Mouse (Mus musculus): ENCODE data around the gene Gimap7. TPM values are rescaled to one million over a fixed set of nuclear protein-coding genes. Genes with fewer than 3 reads are reported as not detected.

The Gimap7 gene
- polyA plus RNA-seq (2015; fragmentation: Nextera tagmentation; extraction: Ambion mirVana) = not detected in 2 replicates

- H3K27me3 ChIP-seq (replicated peaks; ENCODE audit: control insufficient read depth, insufficient read depth, low read length) = no peaks in the 10 kb centered on the region
- no peak within 1 kb of the TSS for H3K4me2 ChIP-seq (ENCODE audit: low read length)
- H3K9me3 ChIP-seq (ENCODE audit: control insufficient read depth, low read length) = no peaks in the 10 kb centered on the region
- no peak for ATAC-seq
- no peak within 1 kb of the TSS for H3K9ac ChIP-seq (replicated peaks; ENCODE audit: low read depth, low read length)
- H3K4me3 ChIP-seq (replicated peaks; ENCODE audit: low read length) = no peak within 1 kb of the TSS
- no peaks in the 10 kb centered on the region for H3K4me1 ChIP-seq (replicated peaks; ENCODE audit: control insufficient read depth, insufficient read depth, low read length)
- 60% methylated on average over 2 of the region's 2 CpGs for WGBS
- no peaks in the 10 kb centered on the region for H3K36me3 ChIP-seq (ENCODE audit: control insufficient read depth, insufficient read depth)
- no peak within 1 kb of the TSS for H3K27ac ChIP-seq (ENCODE audit: low read length)
These were observed at the start of gene Gimap7, which contains the start of gene Gm28053 for GRCm38 (mm10) chr6:48718455-48718854. Gimap7 (plus strand) TSS chr6:48718621. Gm28053 (plus strand) TSS chr6:48718607.

- WGBS = 64% methylated on average over 2 of the region's 2 CpGs
- Histone ChIP-seq H3K4me2 (ENCODE audit: low read length) (no peak overlapping the region), H3K9ac (replicated peaks; ENCODE audit: low read depth, low read length) (no peak overlapping the region), H3K27me3 (replicated peaks; ENCODE audit: control insufficient read depth, insufficient read depth, low read length) (no peaks in the 10 kb centered on the region), H3K36me3 (ENCODE audit: control insufficient read depth, insufficient read depth) (no peaks in the 10 kb centered on the region), H3K27ac (ENCODE audit: low read length) (no peak overlapping the region), H3K4me1 (replicated peaks; ENCODE audit: control insufficient read depth, insufficient read depth, low read length) (no peaks in the 10 kb centered on the region), H3K4me3 (replicated peaks; ENCODE audit: low read length) (no peak overlapping the region), H3K9me3 (ENCODE audit: control insufficient read depth, low read length) (no peaks in the 10 kb centered on the region)
- ATAC-seq = no peak
These were observed 48.9 kb upstream of the Gimap7 start for GRCm38 (mm10) chr6:48669446-48669969.

GRCm38 (mm10) chr6:48674291-48675058 lies 43.9 kb upstream of the Gimap7 start:
- WGBS = 97% methylated on average over 9 of the region's 9 CpGs
- no peak for ATAC-seq
- Histone ChIP-seq H3K27ac (ENCODE audit: low read length) (no peak overlapping the region), H3K4me1 (replicated peaks; ENCODE audit: control insufficient read depth, insufficient read depth, low read length) (no peaks in the 10 kb centered on the region), H3K9ac (replicated peaks; ENCODE audit: low read depth, low read length) (no peak overlapping the region), H3K4me3 (replicated peaks; ENCODE audit: low read length) (no peak overlapping the region), H3K27me3 (replicated peaks; ENCODE audit: control insufficient read depth, insufficient read depth, low read length) (no peaks in the 10 kb centered on the region), H3K4me2 (ENCODE audit: low read length) (no peak overlapping the region), H3K9me3 (ENCODE audit: control insufficient read depth, low read length) (no peaks in the 10 kb centered on the region), H3K36me3 (ENCODE audit: control insufficient read depth, insufficient read depth) (no peaks in the 10 kb centered on the region)

- Histone ChIP-seq H3K27ac (ENCODE audit: low read length) (no peak overlapping the region), H3K9ac (replicated peaks; ENCODE audit: low read depth, low read length) (no peak overlapping the region), H3K36me3 (ENCODE audit: control insufficient read depth, insufficient read depth) (no peaks in the 10 kb centered on the region), H3K4me3 (replicated peaks; ENCODE audit: low read length) (no peak overlapping the region; the same call in 1 of the 2 replicates), H3K27me3 (replicated peaks; ENCODE audit: control insufficient read depth, insufficient read depth, low read length) (no peaks in the 10 kb centered on the region), H3K4me2 (ENCODE audit: low read length) (no peak overlapping the region), H3K4me1 (replicated peaks; ENCODE audit: control insufficient read depth, insufficient read depth, low read length) (no peaks in the 10 kb centered on the region), H3K9me3 (ENCODE audit: control insufficient read depth, low read length) (no peaks in the 10 kb centered on the region)
- no peak for ATAC-seq
- WGBS = 38% methylated on average over 10 of the region's 10 CpGs
These were observed 43.0 kb upstream of the Gimap7 start for GRCm38 (mm10) chr6:48675400-48675930.

GRCm38 (mm10) chr6:48675931-48676859 lies 42.2 kb upstream of the Gimap7 start, which contains the start of gene Gimap9:
Gimap9 (plus strand) TSS chr6:48676129.
- H3K9me3 ChIP-seq (ENCODE audit: control insufficient read depth, low read length) = no peaks in the 10 kb centered on the region
- H3K4me3 ChIP-seq (replicated peaks; ENCODE audit: low read length) = no peak within 1 kb of the TSS; the same call in 1 of the 2 replicates
- H3K36me3 ChIP-seq (ENCODE audit: control insufficient read depth, insufficient read depth) = no peaks in the 10 kb centered on the region
- ATAC-seq = no peak
- H3K4me2 ChIP-seq (ENCODE audit: low read length) = no peak within 1 kb of the TSS
- H3K27me3 ChIP-seq (replicated peaks; ENCODE audit: control insufficient read depth, insufficient read depth, low read length) = no peaks in the 10 kb centered on the region
- no peak within 1 kb of the TSS for H3K27ac ChIP-seq (ENCODE audit: low read length)
- H3K4me1 ChIP-seq (replicated peaks; ENCODE audit: control insufficient read depth, insufficient read depth, low read length) = no peaks in the 10 kb centered on the region
- no peak within 1 kb of the TSS for H3K9ac ChIP-seq (replicated peaks; ENCODE audit: low read depth, low read length)
- WGBS = 24% methylated on average over 9 of the region's 13 CpGs

- no peak overlapping the region for H3K27ac ChIP-seq (ENCODE audit: low read length)
- whole genome bisulfite sequencing = 72% methylated on average over 5 of the region's 5 CpGs
- H3K9me3 ChIP-seq (ENCODE audit: control insufficient read depth, low read length) = no peaks in the 10 kb centered on the region
- H3K36me3 ChIP-seq (ENCODE audit: control insufficient read depth, insufficient read depth) = no peaks in the 10 kb centered on the region
- no peaks in the 10 kb centered on the region for H3K4me1 ChIP-seq (replicated peaks; ENCODE audit: control insufficient read depth, insufficient read depth, low read length)
- H3K4me2 ChIP-seq (ENCODE audit: low read length) = no peak overlapping the region
- H3K4me3 ChIP-seq (replicated peaks; ENCODE audit: low read length) = no peak overlapping the region
- no peak overlapping the region for H3K9ac ChIP-seq (replicated peaks; ENCODE audit: low read depth, low read length)
- ATAC-seq = no peak
- H3K27me3 ChIP-seq (replicated peaks; ENCODE audit: control insufficient read depth, insufficient read depth, low read length) = no peaks in the 10 kb centered on the region
These were observed 41.5 kb upstream of the Gimap7 start for GRCm38 (mm10) chr6:48676860-48677415.

GRCm38 (mm10) chr6:48677492-48678345 lies 40.7 kb upstream of the Gimap7 start:
- WGBS = 92% methylated on average over 17 of the region's 17 CpGs
- no peak overlapping the region for H3K4me3 ChIP-seq (replicated peaks; ENCODE audit: low read length)
- H3K9ac ChIP-seq (replicated peaks; ENCODE audit: low read depth, low read length) = no peak overlapping the region
- no peaks in the 10 kb centered on the region for H3K9me3 ChIP-seq (ENCODE audit: control insufficient read depth, low read length)
- H3K4me1 ChIP-seq (replicated peaks; ENCODE audit: control insufficient read depth, insufficient read depth, low read length) = no peaks in the 10 kb centered on the region
- H3K27ac ChIP-seq (ENCODE audit: low read length) = no peak overlapping the region
- no peaks in the 10 kb centered on the region for H3K27me3 ChIP-seq (replicated peaks; ENCODE audit: control insufficient read depth, insufficient read depth, low read length)
- H3K4me2 ChIP-seq (ENCODE audit: low read length) = no peak overlapping the region
- ATAC-seq = no peak
- no peaks in the 10 kb centered on the region for H3K36me3 ChIP-seq (ENCODE audit: control insufficient read depth, insufficient read depth)

GRCm38 (mm10) chr6:48678391-48678790 lies 40.0 kb upstream of the Gimap7 start:
- Histone ChIP-seq H3K36me3 (ENCODE audit: control insufficient read depth, insufficient read depth) (no peaks in the 10 kb centered on the region), H3K9ac (replicated peaks; ENCODE audit: low read depth, low read length) (no peak overlapping the region), H3K4me2 (ENCODE audit: low read length) (no peak overlapping the region), H3K4me3 (replicated peaks; ENCODE audit: low read length) (no peak overlapping the region), H3K9me3 (ENCODE audit: control insufficient read depth, low read length) (no peaks in the 10 kb centered on the region), H3K27ac (ENCODE audit: low read length) (no peak overlapping the region), H3K27me3 (replicated peaks; ENCODE audit: control insufficient read depth, insufficient read depth, low read length) (no peaks in the 10 kb centered on the region), H3K4me1 (replicated peaks; ENCODE audit: control insufficient read depth, insufficient read depth, low read length) (no peaks in the 10 kb centered on the region)
- WGBS = 85% methylated on average over 4 of the region's 4 CpGs
- no peak for ATAC-seq

Measured in forebrain, embryonic 16.5 days (tissue).